Mouse (Mus musculus): ENCODE results near the gene Pkp2.

DNA sequence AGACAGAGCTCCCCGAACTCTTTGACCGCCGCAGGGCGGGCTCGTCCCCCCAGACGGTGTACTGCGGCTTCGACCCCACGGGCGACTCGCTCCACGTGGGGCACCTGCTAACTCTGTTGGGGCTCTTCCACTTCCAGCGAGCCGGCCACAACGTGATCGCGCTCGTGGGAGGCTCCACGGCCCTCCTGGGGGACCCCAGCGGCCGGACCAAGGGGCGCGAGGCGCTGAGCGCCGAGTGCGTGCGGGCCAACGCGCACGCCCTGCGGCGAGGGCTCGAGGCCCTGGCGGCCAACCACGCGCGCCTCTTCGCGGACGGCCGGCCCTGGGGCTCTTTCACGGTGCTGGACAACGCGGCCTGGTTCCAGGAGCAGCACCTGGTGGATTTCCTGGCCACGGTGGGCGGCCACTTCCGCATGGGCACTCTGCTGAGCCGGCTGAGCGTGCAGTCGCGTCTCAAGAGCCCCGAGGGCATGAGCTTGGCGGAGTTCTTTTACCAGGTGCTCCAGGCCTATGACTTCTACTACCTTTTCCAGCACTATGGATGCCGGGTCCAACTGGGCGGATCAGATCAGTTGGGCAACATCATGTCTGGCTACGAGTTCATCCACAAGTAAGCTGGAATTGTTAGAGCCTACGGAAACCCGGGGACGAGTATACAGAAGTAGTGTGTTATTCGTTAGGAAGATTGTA, 90.2 kb downstream of the Pkp2 start:
- TF ChIP-seq CTCF (IDR thresholded peaks at IDR 0.05; ENCODE audit: low read depth, low read length) = no peak
- TF ChIP-seq EP300 (IDR thresholded peaks at IDR 0.05; ENCODE audit: insufficient read depth, low read depth, low read length) = no peak
- no peak for TF ChIP-seq POLR2A (IDR thresholded peaks at IDR 0.05; ENCODE audit: insufficient read depth, low read length)
